Mouse (Mus musculus): ENCODE data around the gene Gm10491. TPM values are rescaled to one million over a fixed set of nuclear protein-coding genes. Genes with fewer than 3 reads are reported as not detected.
"Not testable (repeated sequence)": the region's sequence is repeated elsewhere in the genome, so short reads cannot be mapped to it uniquely, and the experiment has no call there.

The Gm10491 gene
- total RNA-seq (2021), result not detected
- long read RNA-seq, experiment 1, result 0 reads
- long read RNA-seq, experiment 2, result 0 reads

GRCm38 (mm10) chrX:7907735-7908134, at the start of gene Gm10491:
Gene Gm10491 (minus strand): TSS chrX:7907835.
- DNase-seq (ENCODE audit: low spot score in 2 of 2), result no peak

GRCm38 (mm10) chrX:7950091-7950490, 42.5 kb upstream of the Gm10491 start:
- DNase-seq (ENCODE audit: low spot score in 2 of 2), result no peak

GRCm38 (mm10) chrX:7947900-7948492, 40.4 kb upstream of the Gm10491 start:
- DNase-seq (ENCODE audit: low spot score in 2 of 2), result peak; percentile 73

- DNase-seq (ENCODE audit: low spot score in 2 of 2), result no peak
Measured at GRCm38 (mm10) chrX:7947108-7947899, 39.7 kb upstream of the Gm10491 start, which contains the start of gene Hdac6. Gene Hdac6 (minus strand): TSS chrX:7947889.

GRCm38 (mm10) chrX:7945618-7946017, 38.0 kb upstream of the Gm10491 start:
- DNase-seq (ENCODE audit: low spot score in 2 of 2), result no peak

- no peak for DNase-seq (ENCODE audit: low spot score in 2 of 2)
Measured at GRCm38 (mm10) chrX:7937667-7938066, 30.0 kb upstream of the Gm10491 start.

- no peak for DNase-seq (ENCODE audit: low spot score in 2 of 2)
Measured at GRCm38 (mm10) chrX:7936874-7937273, 29.2 kb upstream of the Gm10491 start.

- no peak for DNase-seq (ENCODE audit: low spot score in 2 of 2)
Measured at GRCm38 (mm10) chrX:7928270-7928790, 20.7 kb upstream of the Gm10491 start, which contains the start of gene Eras. Gene Eras (minus strand): TSS chrX:7928607.

- DNase-seq (ENCODE audit: low spot score in 2 of 2), result no peak
Measured at GRCm38 (mm10) chrX:7927116-7927515, 19.5 kb upstream of the Gm10491 start.

GRCm38 (mm10) chrX:7926266-7926665, 18.6 kb upstream of the Gm10491 start:
- no peak for DNase-seq (ENCODE audit: low spot score in 2 of 2)

GRCm38 (mm10) chrX:7922032-7922431, 14.4 kb upstream of the Gm10491 start:
- DNase-seq (ENCODE audit: low spot score in 2 of 2), result no peak

- no peak for DNase-seq (ENCODE audit: low spot score in 2 of 2)
Measured at GRCm38 (mm10) chrX:7919601-7920383, 12.2 kb upstream of the Gm10491 start, which contains the start of gene Pcsk1n. Gene Pcsk1n (plus strand): TSS chrX:7919822.

- DNase-seq (ENCODE audit: low spot score in 2 of 2), result not testable (repeated sequence)
Measured at GRCm38 (mm10) chrX:7917960-7918359, 10.3 kb upstream of the Gm10491 start.

- DNase-seq (ENCODE audit: low spot score in 2 of 2), result not testable (repeated sequence)
Measured at GRCm38 (mm10) chrX:7915669-7916068, 8.0 kb upstream of the Gm10491 start.

- DNase-seq (ENCODE audit: low spot score in 2 of 2), result no peak
Measured at GRCm38 (mm10) chrX:7910473-7910872, 2.8 kb upstream of the Gm10491 start.

- DNase-seq (ENCODE audit: low spot score in 2 of 2), result not testable (repeated sequence)
Measured at GRCm38 (mm10) chrX:7909242-7909641, 1.6 kb upstream of the Gm10491 start, which contains the start of gene Gm10490. Gene Gm10490 (plus strand): TSS chrX:7909542.

- DNase-seq (ENCODE audit: low spot score in 2 of 2), result no peak
Measured at GRCm38 (mm10) chrX:7904441-7904840, 3.2 kb downstream of the Gm10491 start.

GRCm38 (mm10) chrX:7898880-7899874, 8.5 kb downstream of the Gm10491 start, which contains the start of the genes Pqbp1 and Timm17b:
Gene Pqbp1 (minus strand): TSS chrX:7899269.
Gene Timm17b (plus strand): TSS chrX:7899357.
- DNase-seq (ENCODE audit: low spot score in 2 of 2), result peak; percentile 67 to 68

GRCm38 (mm10) chrX:7898211-7898610, 9.4 kb downstream of the Gm10491 start:
- no peak for DNase-seq (ENCODE audit: low spot score in 2 of 2)
